Mouse (Mus musculus) ES-Bruce4 (cell line): ENCODE data around the gene Atg7. TPM values are rescaled to one million over a fixed set of nuclear protein-coding genes. Genes with fewer than 3 reads are reported as not detected.

Source experiments
- H3K27ac ChIP-seq: 2 replicates; pipeline ENCODE4 v1.5.1; 2012; ENCODE audit warnings: low read length, inconsistent platforms; ENCODE audit not compliant: insufficient read depth
- H3K27me3 ChIP-seq: 2 replicates; pipeline ENCODE4 v1.6.1; 2012; ENCODE audit warnings: mild to moderate bottlenecking, low read length, inconsistent platforms; ENCODE audit not compliant: control insufficient read depth, poor library complexity, insufficient read depth, severe bottlenecking
- H3K36me3 ChIP-seq: 2 replicates; pipeline ENCODE4 v1.6.1; 2012; ENCODE audit warnings: inconsistent platforms, mild to moderate bottlenecking, low read length, moderate library complexity; ENCODE audit not compliant: control insufficient read depth, poor library complexity, insufficient read depth, severe bottlenecking
- H3K4me1 ChIP-seq: one replicate; pipeline ENCODE4 v1.8.1; 2011; ENCODE audit warnings: low read length; ENCODE audit not compliant: control insufficient read depth, insufficient read depth
- H3K4me3 ChIP-seq: 2 replicates; pipeline ENCODE4 v1.5.1; 2011; ENCODE audit warnings: low read depth, mild to moderate bottlenecking, low read length
- H3K9ac ChIP-seq: 2 replicates; pipeline ENCODE4 v1.6.1; 2012; ENCODE audit warnings: low read depth, mild to moderate bottlenecking, inconsistent platforms; ENCODE audit not compliant: poor library complexity, severe bottlenecking
- H3K9me3 ChIP-seq: replicated peaks from 2 replicates; pipeline ENCODE4 v1.6.1; 2012; ENCODE audit warnings: mild to moderate bottlenecking, low read length, inconsistent platforms; ENCODE audit not compliant: control insufficient read depth, poor library complexity, insufficient read depth, severe bottlenecking
- CTCF ChIP-seq: IDR thresholded peaks from one replicate; pipeline ENCODE4 v1.8.1; 2011; ENCODE audit warnings: low read depth, low read length
- EP300 ChIP-seq: IDR thresholded peaks from 2 replicates; pipeline ENCODE4 v1.6.1; 2011; ENCODE audit warnings: low read depth, low read length; ENCODE audit not compliant: insufficient read depth
- POLR2A ChIP-seq: IDR thresholded peaks from one replicate; pipeline ENCODE4 v1.8.1; 2011; ENCODE audit warnings: low read length; ENCODE audit not compliant: insufficient read depth
- polyA plus RNA-seq: library from polyadenylated mRNA; stranded (reverse); fragments of >200 nt; gene quantifications from 2 replicates; pipeline ENCODE4 v1.2.4, GENCODE M21; 2011; ENCODE audit warnings: low read depth; ENCODE audit not compliant: missing spikeins, insufficient read depth, insufficient read length

Atg7 gene
- polyA plus RNA-seq, 1 experiment: 18.0 TPM

- TF ChIP-seq EP300 (no peak), CTCF (no peak), POLR2A (no peak)
- H3K9ac ChIP-seq: no peak overlapping the region
- H3K36me3 ChIP-seq: no peaks in the 10 kb centered on the region
- H3K4me3 ChIP-seq: no peak overlapping the region
- H3K4me1 ChIP-seq: peaks cover 2% of the 10 kb centered on the region
- no peaks in the 10 kb centered on the region for H3K9me3 ChIP-seq
- no peak overlapping the region for H3K27ac ChIP-seq
- H3K27me3 ChIP-seq: no peaks in the 10 kb centered on the region
These were observed 259.0 kb downstream of the Atg7 start for GRCm38 (mm10) chr6:114901921-114902320.

DNA sequence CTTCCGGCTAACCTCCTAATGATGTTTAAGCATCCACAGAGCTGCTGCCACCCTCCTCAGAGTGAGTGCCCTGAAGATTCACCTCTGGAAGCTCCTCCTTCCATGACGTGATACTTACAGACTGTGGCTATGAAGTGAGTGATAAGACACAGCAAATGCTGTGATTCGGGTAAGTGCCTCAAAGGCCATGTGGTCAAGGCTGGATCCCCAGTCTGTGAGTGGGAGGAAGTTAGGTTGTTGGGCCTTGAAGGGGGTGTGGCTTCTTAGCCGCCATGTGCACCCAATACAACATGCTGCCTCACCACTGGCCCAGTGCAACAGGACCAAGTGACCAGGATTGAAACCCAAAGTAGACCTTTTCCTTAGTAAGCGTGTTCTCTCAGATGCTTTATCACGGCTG, 261.3 kb downstream of the Atg7 start:
- no peak overlapping the region for H3K27ac ChIP-seq

DNA sequence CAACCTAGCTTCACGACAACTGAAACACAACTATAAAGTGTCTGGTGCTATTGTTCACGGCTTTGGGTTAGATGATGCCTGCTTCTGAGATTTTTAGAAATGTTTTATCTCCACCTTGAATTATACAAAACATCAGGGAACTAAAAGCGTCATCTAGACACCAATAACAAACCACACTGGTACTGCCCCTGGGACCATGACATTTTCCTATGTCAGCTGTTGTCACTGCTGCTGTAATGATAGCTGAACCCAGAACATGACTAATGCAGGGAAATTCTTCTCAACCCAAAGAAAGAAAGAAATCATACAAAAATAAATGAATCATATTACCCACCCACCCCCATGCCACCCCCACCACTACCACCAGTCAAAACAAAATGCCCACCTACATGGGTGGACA, 261.9 kb downstream of the Atg7 start:
- Histone ChIP-seq H3K9ac (no peak overlapping the region), H3K4me3 (no peak overlapping the region), H3K27me3 (no peaks in the 10 kb centered on the region), H3K9me3 (no peaks in the 10 kb centered on the region), H3K36me3 (no peaks in the 10 kb centered on the region), H3K27ac (no peak overlapping the region), H3K4me1 (peaks cover 2% of the 10 kb centered on the region)
- TF ChIP-seq EP300 (no peak), CTCF (no peak), POLR2A (no peak)

More for the DNA sequence above, 261.3 kb downstream of the Atg7 start:
- Histone ChIP-seq H3K4me1 (peaks cover 2% of the 10 kb centered on the region), H3K27me3 (no peaks in the 10 kb centered on the region), H3K9ac (no peak overlapping the region), H3K9me3 (no peaks in the 10 kb centered on the region), H3K36me3 (no peaks in the 10 kb centered on the region), H3K4me3 (no peak overlapping the region)
- no peak for TF ChIP-seq CTCF
- TF ChIP-seq POLR2A: no peak
- no peak for TF ChIP-seq EP300

GRCm38 (mm10) chr6:114905253-114906028, 262.5 kb downstream of the Atg7 start:
- Histone ChIP-seq H3K4me3 (no peak overlapping the region), H3K27me3 (no peaks in the 10 kb centered on the region), H3K9me3 (no peaks in the 10 kb centered on the region), H3K4me1 (peaks cover 2% of the 10 kb centered on the region), H3K9ac (no peak overlapping the region), H3K27ac (no peak overlapping the region), H3K36me3 (no peaks in the 10 kb centered on the region)
- no peak for TF ChIP-seq CTCF
- no peak for TF ChIP-seq POLR2A
- TF ChIP-seq EP300: no peak

GRCm38 (mm10) chr6:114906209-114906608, 263.3 kb downstream of the Atg7 start:
- H3K4me1 ChIP-seq: peaks cover 1% of the 10 kb centered on the region
- H3K27ac ChIP-seq: no peak overlapping the region
- no peak overlapping the region for H3K4me3 ChIP-seq
- TF ChIP-seq CTCF (no peak), POLR2A (no peak), EP300 (no peak)
- H3K27me3 ChIP-seq: no peaks in the 10 kb centered on the region
- no peaks in the 10 kb centered on the region for H3K9me3 ChIP-seq
- no peaks in the 10 kb centered on the region for H3K36me3 ChIP-seq
- H3K9ac ChIP-seq: no peak overlapping the region

- no peaks in the 10 kb centered on the region for H3K9me3 ChIP-seq
- H3K9ac ChIP-seq: no peak overlapping the region
- TF ChIP-seq POLR2A (no peak), EP300 (no peak), CTCF (no peak)
- no peak overlapping the region for H3K4me3 ChIP-seq
- H3K27me3 ChIP-seq: no peaks in the 10 kb centered on the region
- H3K27ac ChIP-seq: no peak overlapping the region
- H3K36me3 ChIP-seq: no peaks in the 10 kb centered on the region
- no peaks in the 10 kb centered on the region for H3K4me1 ChIP-seq
These were observed 264.6 kb downstream of the Atg7 start for GRCm38 (mm10) chr6:114907459-114907858.
